Mouse (Mus musculus): Measurements from ENCODE around the gene Alb. TPM values are rescaled to one million over a fixed set of nuclear protein-coding genes. Genes with fewer than 3 reads are reported as not detected.

The Alb gene
- 10 to 100 TPM in 1 of 2 experiments, 1 to 10 TPM in 1; 1.8 to 37.5 TPM for total RNA-seq (2021)
- long read RNA-seq, experiment 1, partial matches to known transcripts, result 0 of 2 reads
- long read RNA-seq, experiment 1, other reads (novel, unspliced or antisense), result 0 of 2 reads
- long read RNA-seq, experiment 2, result 0 reads

DNA sequence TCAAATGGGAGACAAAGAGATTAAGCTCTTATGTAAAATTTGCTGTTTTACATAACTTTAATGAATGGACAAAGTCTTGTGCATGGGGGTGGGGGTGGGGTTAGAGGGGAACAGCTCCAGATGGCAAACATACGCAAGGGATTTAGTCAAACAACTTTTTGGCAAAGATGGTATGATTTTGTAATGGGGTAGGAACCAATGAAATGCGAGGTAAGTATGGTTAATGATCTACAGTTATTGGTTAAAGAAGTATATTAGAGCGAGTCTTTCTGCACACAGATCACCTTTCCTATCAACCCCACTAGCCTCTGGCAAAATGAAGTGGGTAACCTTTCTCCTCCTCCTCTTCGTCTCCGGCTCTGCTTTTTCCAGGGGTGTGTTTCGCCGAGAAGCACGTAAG, at the start of gene Alb:
Gene Alb, plus strand, starts transcription at position 279 of the 400 bp plus-strand sequence.
- no peak for DNase-seq

DNA sequence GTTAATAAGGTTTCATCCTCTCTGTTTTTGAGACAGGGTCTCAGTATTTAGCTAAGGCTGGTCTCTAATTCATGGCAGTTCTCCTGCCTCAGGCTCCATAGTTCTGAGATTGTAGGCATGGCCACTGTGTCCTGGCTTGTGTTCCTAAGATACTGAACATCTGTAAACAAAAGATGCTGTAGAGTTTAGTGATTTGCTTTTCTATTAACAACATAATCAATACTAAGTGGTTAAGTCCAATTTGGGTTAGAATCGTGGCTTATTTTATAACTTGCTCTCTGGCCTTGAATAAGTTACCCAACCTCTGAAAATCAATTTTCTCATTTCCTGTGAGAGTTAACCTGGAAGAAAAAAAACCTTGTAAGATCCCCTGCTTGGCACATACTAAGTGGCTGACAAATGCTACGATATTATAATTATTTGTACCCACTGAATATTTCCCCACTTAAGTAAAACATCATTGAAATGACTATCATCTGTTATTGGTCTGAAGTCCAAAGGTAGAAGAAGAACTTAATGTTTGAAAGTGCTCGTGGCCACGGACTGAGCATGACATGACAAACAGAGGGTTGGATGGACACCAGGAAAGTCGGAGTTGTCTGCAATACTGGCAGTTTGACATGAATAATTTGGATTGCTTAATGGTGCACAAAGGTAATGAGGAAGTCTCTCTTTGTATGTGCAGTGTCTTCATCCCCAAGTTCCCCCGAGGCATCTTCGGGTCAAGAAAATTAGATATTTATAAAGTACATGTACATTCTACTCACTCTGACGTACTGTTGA, 46.4 kb upstream of the Alb start:
- DNase-seq, result no peak

DNA sequence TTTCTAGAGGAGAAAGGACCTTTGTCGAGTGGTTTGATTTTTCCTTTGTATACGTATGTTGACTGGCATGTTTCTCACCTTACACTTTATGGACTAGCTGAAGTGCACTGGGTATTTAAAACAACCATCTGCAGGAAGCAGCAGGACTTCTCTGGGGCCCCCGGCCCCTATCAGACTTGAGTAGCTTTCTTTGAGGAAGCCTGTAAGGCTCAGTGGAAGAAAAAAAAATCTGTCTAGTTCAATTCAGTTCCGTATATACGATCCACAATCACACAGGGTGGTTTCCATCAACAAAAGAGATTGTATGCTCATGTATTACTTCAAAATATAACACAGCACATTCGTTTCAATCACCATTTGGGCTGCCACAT, 45.8 kb upstream of the Alb start:
- DNase-seq, result no peak

DNA sequence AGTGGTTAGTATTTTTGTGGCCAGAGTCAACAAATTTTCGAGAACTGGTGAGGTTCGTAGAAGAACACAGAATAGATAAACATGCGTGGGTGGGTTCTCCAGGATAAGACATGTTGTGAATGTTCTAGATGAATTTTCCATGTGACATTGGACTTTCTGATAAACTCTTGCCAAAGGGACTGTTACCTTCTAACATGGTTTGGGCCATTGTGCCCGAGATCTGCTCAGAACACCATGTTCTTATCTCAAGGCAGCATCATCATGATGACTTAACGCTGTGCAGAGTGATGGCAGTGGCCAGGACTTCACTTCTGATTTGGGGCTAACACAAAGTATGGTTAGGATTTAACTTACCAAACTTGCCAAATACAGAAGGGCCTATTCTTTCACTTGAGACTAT, 36.1 kb upstream of the Alb start:
- no peak for DNase-seq

DNA sequence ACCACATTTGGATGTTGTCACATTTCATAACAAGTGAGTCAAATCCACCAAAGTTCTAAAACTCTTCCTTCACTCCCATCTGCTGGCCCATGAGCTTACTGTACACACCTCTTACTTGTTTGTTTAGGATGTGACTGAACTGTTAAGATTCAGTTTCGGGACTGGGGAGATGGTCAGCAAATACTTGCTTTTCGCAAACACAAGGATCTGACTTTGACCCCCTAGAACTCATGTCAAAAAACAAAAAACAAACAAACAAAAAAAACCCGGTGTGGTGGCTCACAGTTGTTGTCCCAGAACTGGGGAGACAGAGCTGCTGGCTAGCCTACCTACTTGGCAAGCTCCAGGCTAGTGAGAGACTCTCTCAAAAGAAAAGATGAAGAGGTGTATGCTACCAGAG, 35.5 kb upstream of the Alb start:
- no peak for DNase-seq

DNA sequence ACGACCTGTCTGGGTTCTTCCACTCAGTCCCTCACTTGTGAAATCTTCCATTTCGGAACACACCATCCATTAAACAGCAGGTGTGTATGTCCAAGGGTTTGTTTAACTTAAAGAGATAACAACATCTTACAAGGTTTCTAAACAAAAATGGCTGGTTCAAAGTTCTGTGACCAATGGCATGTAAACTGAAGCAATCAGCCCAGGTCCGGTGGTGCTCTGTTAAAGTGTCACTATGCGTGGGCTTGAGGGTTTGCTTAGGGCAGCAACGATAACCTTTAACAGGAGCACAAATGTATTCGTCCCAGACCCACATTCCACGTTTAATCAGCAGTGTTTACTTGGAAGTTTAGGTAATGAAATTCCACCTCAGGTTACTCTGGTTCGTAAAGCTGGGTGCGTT, 29.6 kb upstream of the Alb start:
- no peak for DNase-seq

DNA sequence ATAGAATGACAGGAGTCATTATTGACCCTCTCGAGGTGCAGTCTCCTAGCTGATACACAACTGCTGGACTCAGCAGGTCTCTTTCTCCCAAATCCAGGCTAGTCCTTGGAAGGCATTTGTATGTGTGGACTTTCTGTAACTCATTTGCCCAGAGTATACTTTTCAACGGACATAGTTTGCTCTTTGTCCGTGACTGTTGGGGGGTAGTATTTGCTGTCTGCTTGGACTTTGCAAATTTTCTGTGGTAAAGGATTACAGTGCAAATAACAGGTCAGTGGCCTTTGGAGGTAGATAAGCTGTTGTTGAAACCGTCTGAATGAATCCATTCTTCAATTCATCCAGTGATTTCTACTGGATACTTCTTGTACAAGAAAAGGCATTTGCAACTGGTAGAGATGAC, 21.5 kb upstream of the Alb start:
- no peak for DNase-seq

DNA sequence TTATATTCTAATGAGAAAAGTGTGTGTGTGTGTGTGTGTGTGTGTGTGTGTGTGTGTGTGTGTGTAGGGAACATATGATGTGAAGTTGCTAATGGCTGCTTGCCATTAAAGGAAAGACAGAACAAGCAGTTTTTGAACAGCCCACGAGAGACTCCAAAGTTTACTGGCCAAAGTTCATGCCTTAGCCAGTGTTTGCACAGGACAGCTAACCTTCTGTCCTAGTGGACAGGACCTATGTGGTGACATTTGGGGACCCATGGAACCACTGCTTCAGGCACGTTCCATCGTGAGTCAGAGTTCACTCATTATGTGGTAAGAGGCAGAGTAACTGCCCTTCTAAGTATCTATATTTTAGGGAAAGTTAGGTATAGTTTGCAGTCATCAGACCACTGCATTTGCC, 13.1 kb upstream of the Alb start:
- DNase-seq, result no peak

DNA sequence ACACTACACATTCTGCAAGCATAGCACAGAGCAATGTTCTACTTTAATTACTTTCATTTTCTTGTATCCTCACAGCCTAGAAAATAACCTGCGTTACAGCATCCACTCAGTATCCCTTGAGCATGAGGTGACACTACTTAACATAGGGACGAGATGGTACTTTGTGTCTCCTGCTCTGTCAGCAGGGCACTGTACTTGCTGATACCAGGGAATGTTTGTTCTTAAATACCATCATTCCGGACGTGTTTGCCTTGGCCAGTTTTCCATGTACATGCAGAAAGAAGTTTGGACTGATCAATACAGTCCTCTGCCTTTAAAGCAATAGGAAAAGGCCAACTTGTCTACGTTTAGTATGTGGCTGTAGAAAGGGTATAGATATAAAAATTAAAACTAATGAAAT, 10.7 kb upstream of the Alb start:
- DNase-seq, result no peak

DNA sequence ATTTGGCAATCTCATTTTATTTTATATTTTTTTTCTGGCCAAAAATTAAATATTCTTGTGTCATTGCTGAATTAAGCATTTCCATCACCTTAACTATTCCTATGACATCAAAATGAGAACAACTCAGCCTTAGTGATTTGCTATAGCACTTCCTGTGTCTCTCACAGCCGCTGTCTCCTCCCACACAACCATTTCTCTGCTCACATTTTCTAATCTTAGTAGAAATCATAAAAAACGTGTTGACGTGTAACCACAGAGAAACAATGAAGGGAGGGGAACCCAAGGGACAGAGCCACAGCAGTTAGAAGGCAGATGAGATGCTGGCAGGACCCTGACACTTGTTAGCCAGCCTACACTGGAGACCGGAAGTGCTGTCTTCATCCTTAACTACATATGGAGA, 8.0 kb upstream of the Alb start:
- no peak for DNase-seq

DNA sequence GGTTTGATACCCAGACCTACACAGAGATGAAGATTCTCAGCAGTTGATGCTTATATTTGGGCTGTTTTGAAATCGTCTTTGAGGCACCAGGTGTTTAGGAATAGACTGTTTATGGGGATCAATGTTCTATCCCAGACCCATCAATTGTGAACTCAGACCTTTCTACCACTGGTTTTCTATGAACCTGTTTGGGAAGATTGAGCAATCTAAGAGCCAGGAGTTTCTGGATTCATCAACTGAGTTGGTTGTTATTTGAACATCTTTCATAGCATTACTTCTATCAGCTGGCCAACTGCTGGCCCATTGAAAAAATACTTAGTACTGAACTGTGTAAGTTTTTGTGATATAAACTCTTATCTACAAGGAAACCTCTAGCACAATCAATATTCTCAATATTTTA, 3.5 kb upstream of the Alb start:
- DNase-seq, result no peak

DNA sequence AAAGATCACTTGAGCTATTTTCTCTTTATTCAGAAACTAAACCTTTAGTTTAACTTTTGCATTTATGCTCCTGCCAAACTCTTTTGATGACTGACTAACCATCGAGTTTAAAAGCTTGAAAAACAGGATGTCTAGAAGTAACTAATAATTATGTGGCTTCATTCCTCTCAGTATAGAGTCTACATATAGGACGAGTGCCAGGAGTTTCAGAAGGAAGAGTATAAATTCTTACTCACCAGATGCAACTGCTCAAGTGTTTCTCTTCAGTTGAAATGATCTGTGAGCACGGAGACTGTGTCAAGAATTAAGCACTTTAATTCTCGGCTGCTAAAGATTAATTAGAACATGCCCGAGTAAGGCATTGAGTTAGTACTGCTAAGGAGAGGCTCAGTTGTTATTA, 2.0 kb upstream of the Alb start:
- no peak for DNase-seq

DNA sequence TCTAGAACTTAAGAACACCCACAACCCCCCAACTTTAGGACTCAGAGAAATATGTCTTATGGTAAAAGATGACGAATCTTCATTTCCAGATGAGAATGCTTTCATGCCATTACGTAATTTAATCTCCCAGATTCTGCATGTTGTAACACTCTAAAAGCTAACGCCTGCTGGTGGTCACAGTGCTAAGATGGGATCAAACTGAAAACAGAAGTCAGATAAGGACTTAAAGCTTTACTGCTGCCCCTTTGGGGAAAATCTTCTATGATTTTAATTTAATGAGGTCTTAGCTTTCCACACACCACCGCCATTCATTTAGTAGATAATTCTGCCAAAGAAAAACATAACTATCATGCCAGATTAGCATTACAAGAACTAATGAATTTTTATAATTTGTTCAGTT, 6.1 kb downstream of the Alb start:
- DNase-seq, result no peak

DNA sequence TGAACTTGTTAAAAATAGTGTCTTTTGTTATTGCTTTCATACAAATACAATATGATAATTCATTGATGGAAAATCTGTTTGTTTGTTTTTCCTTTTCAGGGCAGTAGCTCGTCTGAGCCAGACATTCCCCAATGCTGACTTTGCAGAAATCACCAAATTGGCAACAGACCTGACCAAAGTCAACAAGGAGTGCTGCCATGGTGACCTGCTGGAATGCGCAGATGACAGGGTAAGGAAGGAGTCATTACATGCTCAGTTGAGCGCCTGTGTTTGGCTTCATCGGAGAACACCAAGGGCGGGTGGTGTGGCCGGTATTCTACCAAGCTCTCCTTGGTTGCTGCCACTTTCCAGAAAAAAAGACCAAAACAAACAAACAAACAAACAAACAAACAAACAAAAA, 6.5 kb downstream of the Alb start:
- DNase-seq, result no peak

DNA sequence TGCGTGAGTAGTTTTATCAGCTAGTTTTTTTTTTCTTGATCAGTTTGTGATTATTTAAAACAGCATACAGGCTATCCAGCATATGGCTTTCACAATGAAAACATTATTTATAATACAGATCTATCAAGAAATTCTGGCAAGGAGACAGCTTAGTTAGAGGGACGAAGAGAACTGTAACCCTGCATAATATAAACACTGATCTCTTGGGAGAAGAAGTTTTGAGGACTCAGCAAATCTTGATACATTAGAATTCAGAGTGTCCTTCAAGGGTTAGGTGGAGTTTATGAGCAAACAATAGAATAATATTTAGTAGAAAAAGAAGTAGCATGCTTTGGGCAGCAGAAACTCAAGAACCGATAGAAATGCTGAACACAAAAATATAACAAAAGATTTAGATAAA, 10.1 kb downstream of the Alb start:
- DNase-seq, result no peak

DNA sequence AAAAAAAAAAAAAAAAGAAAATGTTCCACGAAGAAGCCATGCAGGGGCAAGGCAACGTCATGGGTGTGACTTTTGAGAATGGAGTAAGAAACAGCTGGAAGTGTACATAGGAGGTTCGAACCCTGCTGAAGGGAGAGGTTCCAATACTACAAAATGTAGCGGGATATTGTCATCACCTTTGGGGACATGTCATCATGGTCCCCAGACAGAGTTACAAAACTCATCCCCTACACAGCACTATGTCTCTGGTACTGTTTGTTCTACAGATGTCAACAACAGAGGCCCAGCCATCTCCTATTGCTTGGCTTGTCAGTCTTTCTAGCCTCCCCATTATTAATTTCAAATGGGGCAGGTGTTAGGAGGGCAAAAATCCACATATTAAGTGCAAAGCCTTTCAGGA, 13.2 kb downstream of the Alb start:
- no peak for DNase-seq

DNA sequence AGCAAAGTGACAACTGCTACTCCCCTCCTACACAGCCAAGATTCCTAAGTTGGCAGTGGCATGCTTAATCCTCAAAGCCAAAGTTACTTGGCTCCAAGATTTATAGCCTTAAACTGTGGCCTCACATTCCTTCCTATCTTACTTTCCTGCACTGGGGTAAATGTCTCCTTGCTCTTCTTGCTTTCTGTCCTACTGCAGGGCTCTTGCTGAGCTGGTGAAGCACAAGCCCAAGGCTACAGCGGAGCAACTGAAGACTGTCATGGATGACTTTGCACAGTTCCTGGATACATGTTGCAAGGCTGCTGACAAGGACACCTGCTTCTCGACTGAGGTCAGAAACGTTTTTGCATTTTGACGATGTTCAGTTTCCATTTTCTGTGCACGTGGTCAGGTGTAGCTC, 13.7 kb downstream of the Alb start:
- DNase-seq, result no peak

DNA sequence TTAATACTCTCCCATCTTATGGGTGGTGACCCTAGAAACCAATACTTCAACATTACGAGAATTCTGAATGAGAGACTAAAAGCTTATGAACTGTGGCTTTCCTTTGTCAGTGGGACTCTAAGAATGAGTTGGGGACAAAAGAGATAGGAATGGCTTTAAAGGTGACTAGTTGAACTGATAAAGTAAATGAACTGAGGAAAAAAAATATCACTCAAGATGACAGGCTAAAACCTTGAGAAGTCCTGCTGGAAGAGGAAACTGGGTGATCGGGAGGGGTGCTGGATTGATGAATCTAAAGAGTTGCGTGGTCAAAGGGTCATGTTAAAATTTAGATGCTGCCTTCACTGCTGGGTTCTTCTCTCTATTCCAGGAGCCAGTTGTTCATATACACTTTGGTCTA, 16.0 kb downstream of the Alb start:
- no peak for DNase-seq

DNA sequence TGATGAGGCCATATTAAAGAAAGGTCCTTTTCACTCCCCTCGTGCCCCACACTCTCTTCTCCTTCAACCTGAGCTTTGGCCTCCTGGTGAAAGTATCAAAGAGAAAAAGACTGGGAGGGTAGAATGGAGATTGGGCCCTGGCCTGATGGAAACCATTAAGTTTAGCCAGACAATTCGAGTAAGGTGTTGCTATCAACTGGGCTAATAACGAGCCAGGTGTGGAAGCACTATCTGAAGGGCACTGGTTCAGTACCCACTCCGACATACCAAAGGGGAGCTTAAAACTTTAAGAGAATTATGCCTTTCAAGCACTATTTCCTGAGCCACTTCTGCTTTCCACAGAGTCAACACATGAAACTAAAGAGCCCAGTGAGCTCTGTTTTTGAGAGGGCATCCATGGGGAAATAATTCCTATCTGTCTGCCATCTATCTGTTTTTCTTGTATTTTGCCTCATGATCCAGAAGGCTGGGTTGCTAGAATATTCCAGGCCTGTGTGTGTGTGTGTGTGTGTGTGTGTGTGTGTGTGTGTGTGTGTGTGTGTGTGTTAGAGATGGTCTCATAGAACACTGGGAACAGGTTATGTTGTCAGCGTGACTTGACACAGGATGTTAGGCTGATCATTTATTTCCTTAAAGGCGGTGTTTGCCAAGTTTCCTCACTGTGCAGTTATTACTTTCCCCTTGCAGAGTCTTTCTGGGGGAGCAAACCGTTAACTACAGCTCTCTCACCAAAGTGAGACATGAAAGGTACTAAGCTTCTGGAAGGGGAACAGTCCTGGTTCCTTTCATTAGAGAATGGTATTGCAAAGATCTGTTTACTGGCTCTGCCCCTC, 16.8 kb downstream of the Alb start:
- no peak for DNase-seq

DNA sequence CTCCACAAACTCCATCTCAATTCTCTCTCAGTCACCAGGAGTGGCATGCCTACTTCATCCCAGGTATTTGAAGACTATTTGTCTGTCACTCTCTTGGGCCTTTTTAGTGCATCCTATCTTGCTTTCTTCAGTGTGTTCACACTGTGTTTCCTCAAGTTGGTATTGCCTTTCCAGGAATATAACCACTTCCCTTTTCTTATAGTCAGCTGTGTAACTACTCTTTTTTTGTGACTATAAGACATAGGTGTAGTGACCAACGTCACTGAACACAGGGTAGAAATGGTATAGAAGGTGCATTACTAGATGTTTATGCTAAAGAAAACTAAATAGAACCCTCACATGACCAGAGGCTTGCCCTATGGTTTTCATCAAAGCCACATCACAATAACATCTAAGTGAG, 18.2 kb downstream of the Alb start:
- no peak for DNase-seq

DNA sequence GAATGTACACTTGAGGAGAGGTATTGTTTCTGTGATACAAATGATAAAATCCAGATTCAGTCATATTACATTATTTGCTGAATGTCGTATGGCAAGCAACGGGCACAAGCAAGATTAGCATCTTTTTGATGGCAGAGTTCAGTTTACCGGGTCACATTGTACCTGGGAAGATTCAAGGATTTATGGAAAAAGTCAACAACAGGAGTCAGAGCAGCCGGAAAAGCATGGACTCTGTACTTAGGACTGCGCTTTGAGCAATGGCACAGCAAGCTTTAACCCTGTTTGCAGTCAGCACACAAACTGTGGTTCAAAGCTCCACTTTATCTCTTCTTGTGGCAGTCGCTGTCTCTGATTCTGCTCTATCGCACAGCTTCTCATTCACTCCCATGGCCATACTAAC, 24.9 kb downstream of the Alb start:
- DNase-seq, result no peak

DNA sequence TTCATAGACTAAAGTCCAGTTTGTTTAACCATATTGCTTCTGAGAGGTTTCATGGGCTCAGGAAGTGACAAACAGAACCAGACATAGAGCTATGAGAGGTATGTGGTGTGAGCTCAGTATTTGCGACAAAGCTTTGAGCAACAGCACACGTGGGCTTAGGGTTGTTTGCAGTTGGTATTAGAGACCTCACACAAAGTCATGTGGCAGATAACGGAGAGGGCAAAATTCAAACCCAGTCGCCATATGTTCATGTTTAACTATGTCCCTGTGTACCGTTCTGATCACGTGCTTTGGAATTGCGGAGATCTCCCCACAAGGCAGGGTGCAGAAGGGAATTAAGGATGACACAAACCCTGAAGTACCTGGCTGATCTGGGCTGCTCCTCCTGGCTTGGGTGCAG, 27.6 kb downstream of the Alb start:
- no peak for DNase-seq

DNA sequence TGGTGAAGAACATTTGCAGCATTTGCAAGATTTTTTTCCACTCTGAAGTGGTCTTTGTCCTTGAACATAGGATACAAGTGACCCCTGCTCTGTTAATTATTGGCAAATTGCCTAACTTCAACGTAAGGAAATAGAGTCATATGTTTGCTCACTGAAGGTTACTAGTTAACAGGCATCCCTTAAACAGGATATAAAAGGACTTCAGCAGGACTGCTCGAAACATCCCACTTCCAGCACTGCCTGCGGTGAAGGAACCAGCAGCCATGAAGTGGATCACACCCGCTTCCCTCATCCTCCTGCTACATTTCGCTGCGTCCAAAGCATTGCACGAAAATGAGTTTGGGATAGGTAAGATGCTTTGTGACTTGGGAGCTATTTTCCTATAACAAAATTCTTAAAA, 29.8 kb downstream of the Alb start, which contains the start of gene Afp:
Gene Afp, plus strand, starts transcription at position 220 of the 400 bp plus-strand sequence.
- DNase-seq, result no peak

DNA sequence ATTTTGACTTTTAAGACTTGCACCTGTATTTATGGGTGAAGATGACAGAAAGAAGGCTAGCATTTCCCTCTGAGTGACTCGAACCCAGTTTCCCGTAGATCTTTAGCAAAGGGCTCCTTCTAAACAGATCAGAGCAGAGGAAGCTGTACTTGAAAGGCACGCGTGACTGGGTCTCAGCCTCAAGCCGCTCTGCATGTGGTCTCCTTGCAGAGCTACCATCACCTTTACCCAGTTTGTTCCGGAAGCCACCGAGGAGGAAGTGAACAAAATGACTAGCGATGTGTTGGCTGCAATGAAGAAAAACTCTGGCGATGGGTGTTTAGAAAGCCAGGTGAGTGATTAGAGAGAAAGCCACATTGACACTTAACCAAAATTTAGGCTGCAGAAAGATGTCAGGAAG, 31.7 kb downstream of the Alb start:
- no peak for DNase-seq

Measured in gastrocnemius, postnatal 10 days (tissue).